Mouse (Mus musculus): Measurements from ENCODE around the gene Col28a1.
"Not testable (repeated sequence)": the region's sequence is repeated elsewhere in the genome, so short reads cannot be mapped to it uniquely, and the experiment has no call there.

The Col28a1 gene

DNA sequence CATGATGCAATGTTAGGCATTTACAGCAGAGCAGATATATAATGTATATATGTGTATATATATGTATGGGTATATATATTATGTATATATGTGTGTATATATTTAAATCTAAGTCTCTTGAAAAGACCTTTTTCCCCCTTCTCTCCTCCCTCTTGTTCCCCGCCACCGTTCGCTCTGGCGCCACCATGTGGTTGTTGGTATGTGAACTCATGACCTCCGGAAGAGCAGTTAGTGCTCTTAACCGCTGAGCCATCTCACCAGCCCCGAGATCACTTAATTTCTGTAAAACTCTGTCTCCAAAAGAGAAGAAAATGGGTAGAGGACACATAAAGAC, 208.8 kb downstream of the Col28a1 start:
- DNase-seq: peak; percentile 20 to 65

DNA sequence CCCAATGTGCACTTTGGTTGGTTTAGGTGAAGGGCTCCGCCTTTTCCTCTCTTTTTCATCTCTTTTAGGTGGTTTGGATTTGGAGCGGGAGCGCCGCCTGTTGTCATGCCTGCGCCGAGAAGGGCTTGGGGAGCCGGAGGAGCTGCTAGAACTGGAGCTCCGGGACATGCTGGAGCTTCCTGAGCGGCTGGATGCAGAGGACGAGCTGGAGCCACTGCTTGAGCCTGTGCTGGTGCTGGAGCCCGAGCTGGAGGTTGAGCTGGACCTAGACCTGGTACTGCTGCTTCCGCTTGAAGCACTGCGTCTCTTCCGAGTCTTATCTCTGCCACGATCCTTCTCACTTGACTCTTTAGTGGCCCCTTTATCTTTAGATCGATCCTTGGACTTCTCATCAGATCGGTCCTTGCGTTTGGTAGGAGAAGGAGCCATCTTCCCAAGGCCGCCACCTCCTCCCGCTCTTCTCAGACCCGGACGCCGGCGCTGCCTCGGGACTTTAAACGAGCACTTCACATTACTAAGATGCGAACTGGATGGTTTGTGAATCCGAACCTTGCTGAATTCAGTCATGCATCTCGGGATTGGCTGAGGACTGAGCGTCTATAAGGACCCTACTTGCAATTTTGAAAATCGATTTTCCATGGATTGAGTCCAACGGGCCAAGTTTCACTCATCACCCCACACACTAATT, 209.3 kb downstream of the Col28a1 start:
- DNase-seq: not testable (repeated sequence)

DNA sequence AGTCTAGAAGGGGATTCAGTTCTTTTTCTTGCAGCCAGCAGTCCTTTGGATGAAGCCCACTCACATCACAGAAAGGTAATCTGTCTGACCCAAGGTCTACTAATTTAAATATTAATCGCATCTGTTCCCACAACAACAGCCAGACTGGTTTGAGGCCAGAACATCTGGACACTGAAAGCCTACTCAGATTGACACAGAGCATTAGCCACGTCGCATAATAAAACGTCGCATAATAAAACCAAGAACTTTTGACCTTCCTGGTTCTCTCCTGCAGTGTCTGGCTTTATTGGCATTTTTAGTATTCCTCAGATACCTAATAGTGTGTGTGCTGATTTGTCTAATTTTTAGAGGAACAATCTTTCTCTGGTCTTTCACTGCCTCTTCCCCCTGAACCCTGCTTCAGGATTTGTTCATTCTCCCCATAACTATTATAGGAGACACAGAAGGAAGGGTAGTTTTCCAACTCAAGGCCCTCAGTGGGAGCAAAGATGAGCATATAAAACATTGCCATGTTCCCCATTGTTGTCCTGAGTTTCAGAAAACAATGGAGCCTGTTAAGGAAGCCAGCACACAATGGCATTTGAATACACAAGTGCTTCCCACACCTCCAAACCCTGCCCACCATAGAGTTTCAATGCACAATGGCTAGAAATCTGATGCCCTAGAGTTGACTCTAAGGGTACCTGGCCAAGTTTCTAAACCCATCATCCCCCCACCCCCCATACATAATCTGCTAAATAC, 221.2 kb downstream of the Col28a1 start:
- no peak for DNase-seq

DNA sequence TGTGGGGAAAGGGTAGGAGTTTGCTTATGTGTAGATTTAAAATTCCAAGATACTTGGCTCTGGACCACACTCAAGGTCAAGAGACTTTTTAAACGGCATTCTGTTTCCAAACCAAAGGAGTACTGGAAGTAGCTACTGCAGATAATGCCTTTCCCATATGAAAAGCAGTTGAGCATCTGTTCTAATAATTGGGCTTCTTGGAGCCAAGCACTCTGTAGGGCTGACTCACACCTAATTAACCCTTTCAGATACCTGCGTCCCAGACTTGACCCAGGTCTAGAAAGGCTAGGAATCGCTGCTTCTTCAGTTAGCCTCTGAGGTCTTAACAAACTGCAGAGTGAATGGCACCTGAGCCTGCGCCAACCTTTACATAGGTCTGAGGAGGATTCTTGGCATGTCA, 223.0 kb downstream of the Col28a1 start:
- no peak for DNase-seq

DNA sequence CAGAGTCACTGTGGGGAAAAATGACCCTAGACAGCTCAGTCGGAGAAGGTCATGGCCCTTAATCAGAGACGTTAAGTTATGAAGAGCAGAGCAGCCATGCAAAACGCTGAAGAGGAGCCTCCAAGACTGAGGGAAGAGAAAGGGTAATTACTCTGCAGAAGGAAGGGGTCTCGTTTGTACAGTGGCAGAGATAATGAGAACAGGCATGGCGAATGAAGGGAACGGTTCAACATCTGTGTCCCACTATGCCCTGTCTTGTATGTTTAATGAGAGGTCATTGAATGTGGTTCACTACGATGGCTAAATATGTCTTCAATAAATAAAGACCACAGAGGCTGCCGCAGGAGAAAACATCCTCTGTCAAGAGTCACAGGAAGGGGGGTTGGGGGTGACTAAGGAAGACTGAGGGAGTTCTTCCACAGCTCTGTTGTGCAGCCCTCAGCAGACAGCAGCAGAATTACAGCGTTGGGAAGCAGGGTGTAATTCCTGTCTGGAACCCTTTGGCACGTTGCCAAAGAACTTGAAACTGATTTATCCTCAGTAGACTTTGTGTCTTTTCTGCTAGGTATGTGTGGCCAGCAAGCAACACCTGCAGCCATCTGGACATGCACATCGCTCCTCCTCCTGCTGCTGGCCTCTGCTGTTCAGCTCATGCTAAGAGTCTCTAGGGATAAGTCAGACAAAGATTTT, 226.4 kb downstream of the Col28a1 start:
- DNase-seq: no peak

DNA sequence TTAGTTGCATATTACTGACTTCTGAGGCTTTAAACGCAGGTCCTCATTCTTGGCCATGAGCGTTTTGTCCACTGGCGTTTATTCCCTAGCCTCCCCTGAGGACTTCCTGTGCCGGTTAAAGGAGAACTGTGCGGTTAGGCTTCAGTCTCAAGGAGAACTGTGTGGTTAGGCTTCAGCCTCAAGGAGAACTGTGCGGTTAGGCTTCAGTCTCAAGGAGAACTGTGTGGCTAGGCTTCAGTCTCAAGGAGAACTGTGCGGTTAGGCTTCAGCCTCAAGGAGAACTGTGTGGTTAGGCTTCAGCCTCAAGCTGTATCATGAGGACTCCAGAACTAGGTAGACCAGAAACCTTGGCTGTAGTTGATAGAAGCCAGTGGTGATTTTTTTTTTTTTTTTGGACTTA, 229.7 kb downstream of the Col28a1 start:
- DNase-seq: no peak

DNA sequence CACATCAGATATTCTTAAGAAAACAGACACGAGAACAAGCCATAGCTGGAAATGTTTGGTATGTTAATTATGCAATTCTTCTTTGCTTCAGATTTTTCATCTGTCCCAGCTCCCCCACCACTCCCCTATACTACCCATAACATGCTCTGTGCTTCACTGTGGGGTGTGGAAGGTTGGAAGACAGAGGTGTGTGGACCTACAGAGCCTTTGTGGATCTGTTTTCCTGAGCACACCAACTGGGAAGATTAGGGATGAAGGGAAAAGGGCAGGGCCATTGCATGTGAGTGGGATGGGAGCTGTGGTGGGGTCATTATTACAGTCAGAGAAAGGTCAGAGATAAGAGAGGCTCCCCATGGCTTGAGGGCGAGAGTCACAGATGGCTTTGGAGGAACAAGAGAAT, 240.2 kb downstream of the Col28a1 start:
- DNase-seq: no peak

DNA sequence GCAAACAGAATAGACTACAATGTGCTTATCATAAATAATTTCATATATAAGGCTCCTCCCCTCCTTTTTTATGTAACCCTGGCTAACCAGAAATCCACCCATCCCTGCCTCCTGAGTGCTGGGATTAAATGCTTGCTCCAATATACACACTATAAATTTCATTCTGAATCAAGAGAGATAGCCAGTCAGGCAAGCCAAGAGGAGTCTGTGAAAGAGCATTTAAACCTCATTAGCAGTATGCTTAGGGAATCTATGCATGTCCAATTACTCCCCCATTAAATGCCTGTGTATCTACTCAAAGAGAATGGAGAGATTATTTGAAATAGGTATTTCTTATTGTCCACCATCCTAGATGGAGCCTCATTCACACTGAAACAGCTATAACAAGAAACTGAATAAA, 240.6 kb downstream of the Col28a1 start:
- no peak for DNase-seq

All from spleen, adult 18-20 months (tissue).